In genomic region chr17:29603283-29603682, GRCm38 (mm10) we compare ENCODE assay signal across 9 mouse cellular contexts. TPM values are rescaled to one million over a fixed set of nuclear protein-coding genes. Genes with fewer than 3 reads are reported as not detected.
DNase-seq lines count a peak whose midpoint lies in the region; ATAC-seq and TF ChIP-seq lines count a peak whose summit lies in the region.
"Had no signal": no experiment of that assay in that cellular context is flagged by ENCODE, and none has a peak within 500 bp of the region (broad histone marks: within the 10 kb centered on the region; RNA-seq: fewer than 3 reads in every experiment).

No protein-coding gene starts in this region.

- H3K36me3 ChIP-seq in CH12.LX (replicated peaks in 1 of 2; ENCODE audit: control insufficient read depth in 1 of 2, insufficient read depth in 1 of 2, low read length in 1 of 2) = peaks cover 28 to 67% of the 10 kb centered on the region in 2 experiments

- peak; percentile 86 to 99 for TF ChIP-seq CTCF in CH12.LX (conservative IDR thresholded peaks at IDR 0.05 in 1 of 2, IDR thresholded peaks at IDR 0.05 in 1 of 2; ENCODE audit: low read depth in 2 of 2, low read length in 2 of 2)
- TF ChIP-seq CTCF in lung, adult 2 months (IDR thresholded peaks at IDR 0.05; ENCODE audit: insufficient read depth, low read length) = peak; percentile 93

- WGBS in lung, adult 2 months = 17% methylated on average over 6 of the region's 6 CpGs

- peak; percentile 83 for ATAC-seq in common myeloid progenitor, adult 5-6 weeks (replicated peaks; ENCODE audit: low read depth, poor library complexity, severe bottlenecking)

- no peak for TF ChIP-seq EP300 in CH12.LX (IDR thresholded peaks at IDR 0.05; ENCODE audit: low read length)

- peak; percentile 48 for DNase-seq in CH12.LX (ENCODE audit: extremely low read depth)
- DNase-seq in adrenal gland, adult (ENCODE audit: inconsistent age in 2 of 2, low spot score in 1 of 2) = peak; percentile 77 to 93
- DNase-seq in gastrocnemius, postnatal 10 days = peak; percentile 89
- peak; percentile 79 to 92 for DNase-seq in kidney, postnatal 36 days
- DNase-seq in lung, adult 2 months = peak; percentile 82
- DNase-seq in retina, postnatal 1 day = peak; percentile 77
- DNase-seq in urinary bladder, postnatal 25 days (ENCODE audit: low spot score) = peak; percentile 78

- peaks cover 17 to 25% of the 10 kb centered on the region in 2 experiments for H3K4me1 ChIP-seq in CH12.LX (ENCODE audit: control insufficient read depth in 1 of 2, insufficient read depth in 2 of 2)
- no peaks in the 10 kb centered on the region for H3K4me1 ChIP-seq in lung, adult 2 months (ENCODE audit: control insufficient read depth, insufficient read depth, low read length)

- H3K9ac ChIP-seq in CH12.LX (ENCODE audit: insufficient read depth, low read depth) = no peak overlapping the region

- H3K4me3 ChIP-seq in CH12.LX (replicated peaks in 1 of 3; ENCODE audit: low read depth in 2 of 3, low read length in 2 of 3, poor library complexity in 1 of 3) = no peak overlapping the region
- H3K4me3 ChIP-seq in lung, adult 2 months (replicated peaks; ENCODE audit: extremely low read depth, low read depth, low read length) = no peak overlapping the region

- in situ Hi-C loops in CH12.LX (cut with MboI; ENCODE audit: low pct_ligation_motif_present, low pct_unique_long_range_greater_than_20kb, low sequenced_read_pairs) = loop anchor here (5.0 to 25.0 kb wide), 2 partner anchors 51 to 259 kb away; partner anchors contain the start of gene Tmem217

- no peak for TF ChIP-seq POLR2A in CH12.LX (IDR thresholded peaks at IDR 0.05; ENCODE audit: low read depth, low read length)
- TF ChIP-seq POLR2A in lung, adult 2 months (IDR thresholded peaks at IDR 0.05; ENCODE audit: borderline replicate concordance, extremely low read depth, low read depth, low read length) = no peak

- no peak overlapping the region for H3K4me2 ChIP-seq in CH12.LX (ENCODE audit: insufficient read depth, low read depth, poor library complexity, severe bottlenecking)

- dilution Hi-C loops in CH12.LX (cut with MboI; ENCODE audit: extremely low pct_ligation_motif_present, extremely low pct_unique_long_range_greater_than_20kb, low sequenced_read_pairs) = no loop called here

- TF ChIP-seq RAD21 in CH12.LX (IDR thresholded peaks at IDR 0.05; ENCODE audit: low read depth, low read length) = peak; percentile 71

- no peak overlapping the region for H3K27ac ChIP-seq in CH12.LX (ENCODE audit: insufficient read depth, low read depth)

- no peaks in the 10 kb centered on the region for H3K79me2 ChIP-seq in CH12.LX (replicated peaks; ENCODE audit: control insufficient read depth, extremely low read depth, insufficient read depth, poor library complexity, severe bottlenecking)

- H3K27me3 ChIP-seq in CH12.LX (replicated peaks) = no peaks in the 10 kb centered on the region

- peaks cover 3% of the 10 kb centered on the region for H3K9me3 ChIP-seq in CH12.LX (replicated peaks; ENCODE audit: low read length)

TF ChIP-seq in CH12.LX, 34 proteins besides CTCF, POLR2A, EP300 and RAD21:
- TF ChIP-seq MAFK (IDR thresholded peaks at IDR 0.05; ENCODE audit: insufficient replicate concordance, low read length) (no peak), SMC3 (IDR thresholded peaks at IDR 0.05; ENCODE audit: low read depth, low read length) (peak; percentile 77)

RNA-seq across cellular contexts. Expression of gene Rnf8, which starts 11.3 kb away (rescaled TPM):
- total RNA-seq in CH12.LX (2012; rRNA removed) (33.7 and 35.4 TPM in 2 replicates), CH12.LX (2014; rRNA removed) (29.9 and 30.9 TPM in 2 replicates)
- polyA plus RNA-seq in CH12.LX (2012; ENCODE audit: insufficient read length, low read depth) = 38.8 and 41.2 TPM in 2 replicates
- total RNA-seq in common myeloid progenitor, adult 5-6 weeks (2017) = 54.3 and 60.8 TPM in 2 replicates
- 10 to 100 TPM; 27.2 to 29.1 TPM for total RNA-seq in gastrocnemius, postnatal 10 days (2021)
- 22.5 and 31.1 TPM in 2 replicates for polyA plus RNA-seq in lung, adult 2 months (2012; rRNA removed)

RNA-seq across cellular contexts. Expression of gene Gm28043, which starts 11.4 kb away (rescaled TPM):
- 4.2 TPM in 2 replicates for total RNA-seq in CH12.LX (2012; rRNA removed)
- 3.6 and 4.1 TPM in 2 replicates for total RNA-seq in CH12.LX (2014; rRNA removed)
- polyA plus RNA-seq in CH12.LX (2012; ENCODE audit: insufficient read length, low read depth) = 3.5 and 3.7 TPM in 2 replicates
- total RNA-seq in common myeloid progenitor, adult 5-6 weeks (2017) = 3.7 and 12.3 TPM in 2 replicates
- total RNA-seq in gastrocnemius, postnatal 10 days (2021) = 1 to 10 TPM in 1 of 2 experiments, under 1 TPM in 1; 0.96 to 1.8 TPM
- 0.75 and 1.2 TPM in 2 replicates for polyA plus RNA-seq in lung, adult 2 months (2012; rRNA removed)

RNA-seq across cellular contexts. Expression of gene Tmem217, which starts 51.1 kb away (rescaled TPM):
- total RNA-seq in CH12.LX (2012; rRNA removed) (0.76 and 0.97 TPM in 2 replicates), CH12.LX (2014; rRNA removed) (not detected in 2 replicates)
- polyA plus RNA-seq in CH12.LX (2012; ENCODE audit: insufficient read length, low read depth) = 0.26 TPM in 1 of 2 replicates, not detected in the other
- total RNA-seq in common myeloid progenitor, adult 5-6 weeks (2017) = 0.05 TPM in 1 of 2 replicates, not detected in the other
- total RNA-seq in gastrocnemius, postnatal 10 days (2021) = not detected
- 0.28 TPM in 1 of 2 replicates, not detected in the other for polyA plus RNA-seq in lung, adult 2 months (2012; rRNA removed)

RNA-seq across cellular contexts. Expression of gene Tbc1d22b, which starts 53.7 kb away (rescaled TPM):
- total RNA-seq in CH12.LX (2012; rRNA removed) = 6.6 and 7.3 TPM in 2 replicates
- total RNA-seq in CH12.LX (2014; rRNA removed) = 3.1 and 3.8 TPM in 2 replicates
- 13.4 and 17.3 TPM in 2 replicates for polyA plus RNA-seq in CH12.LX (2012; ENCODE audit: insufficient read length, low read depth)
- 7.0 and 9.6 TPM in 2 replicates for total RNA-seq in common myeloid progenitor, adult 5-6 weeks (2017)
- total RNA-seq in gastrocnemius, postnatal 10 days (2021) = 1 to 10 TPM; 9.3 to 9.8 TPM
- polyA plus RNA-seq in lung, adult 2 months (2012; rRNA removed) = 16.5 and 17.7 TPM in 2 replicates

RNA-seq across cellular contexts. Expression of gene Gm17657, which starts 53.8 kb away (rescaled TPM):
- total RNA-seq in CH12.LX (2012; rRNA removed) (0.21 and 0.50 TPM in 2 replicates), CH12.LX (2014; rRNA removed) (not detected in 2 replicates)
- 0.16 and 0.20 TPM in 2 replicates for polyA plus RNA-seq in CH12.LX (2012; ENCODE audit: insufficient read length, low read depth)
- total RNA-seq in common myeloid progenitor, adult 5-6 weeks (2017) = not detected in 2 replicates
- total RNA-seq in gastrocnemius, postnatal 10 days (2021) = not detected
- not detected in 2 replicates for polyA plus RNA-seq in lung, adult 2 months (2012; rRNA removed)
- polyA plus RNA-seq: heart, embryonic 16.5 days had no signal
